Mouse (Mus musculus) gastrocnemius, postnatal 10 days (tissue): ENCODE results near the gene Mvk. TPM values are rescaled to one million over a fixed set of nuclear protein-coding genes. Genes with fewer than 3 reads are reported as not detected.

Experiments
- microRNA-seq, 2 experiments: library from miRNA; unstranded; fragments of <30 nt; microRNA quantifications; one replicate each; pipeline ENCODE4 v1.2.0; 2021
- total RNA-seq, 2 experiments: library from RNA; stranded (reverse); gene quantifications; 2 replicates each; pipeline ENCODE4 v1.2.3; 2021

Gene Mvk
- total RNA-seq, 2 experiments from 2014 or later: 13.8 to 15.1 TPM

Small RNAs within 50 kb of the gene (microRNA-seq; reads per million reads assigned to microRNA genes)
- gene Mir7027: 0 to 0.25 reads per million in 2 experiments

Other genes starting within 250 kb of the Mvk start
- gene Foxn4, start 170.5 kb upstream of the Mvk start, total RNA-seq: not detected
- under 1 TPM; 0.43 to 0.78 TPM for gene Myo1h, start 155.1 kb upstream of the Mvk start, total RNA-seq
- 10 to 100 TPM; 28.3 to 30.8 TPM for gene Kctd10, start 63.8 kb upstream of the Mvk start, total RNA-seq
- gene Ube3b, start 63.7 kb upstream of the Mvk start, total RNA-seq: 10 to 100 TPM; 52.3 to 55.6 TPM
- 10 to 100 TPM; 10.4 to 11.0 TPM for gene Mmab, start 209 bp upstream of the Mvk start, total RNA-seq
- gene Fam222a, start 123.7 kb downstream of the Mvk start, total RNA-seq: 1 to 10 TPM; 1.5 to 1.8 TPM
- 1 to 10 TPM; 2.1 to 2.5 TPM for gene Trpv4, start 214.2 kb downstream of the Mvk start, total RNA-seq
- gene Gltp, start 246.7 kb downstream of the Mvk start, total RNA-seq: 10 to 100 TPM; 15.1 to 17.6 TPM